Mouse (Mus musculus): ENCODE measurements at regions not wholly inside any gene's neighbourhood (a gene's known extent, or its start where the extent isn't known, plus 50 kb on each side); places are given as distances from the start of the nearest gene placed in this dataset.

GRCm38 (mm10) chr1:186501726-186502125, 204.1 kb downstream of the Tgfb2 start:
- DNase-seq, result no peak

- no peak for DNase-seq
Observed at GRCm38 (mm10) chr1:186497872-186498271, 207.9 kb downstream of the Tgfb2 start.

GRCm38 (mm10) chr1:186497333-186497732, 208.5 kb downstream of the Tgfb2 start:
- DNase-seq, result no peak

DNA sequence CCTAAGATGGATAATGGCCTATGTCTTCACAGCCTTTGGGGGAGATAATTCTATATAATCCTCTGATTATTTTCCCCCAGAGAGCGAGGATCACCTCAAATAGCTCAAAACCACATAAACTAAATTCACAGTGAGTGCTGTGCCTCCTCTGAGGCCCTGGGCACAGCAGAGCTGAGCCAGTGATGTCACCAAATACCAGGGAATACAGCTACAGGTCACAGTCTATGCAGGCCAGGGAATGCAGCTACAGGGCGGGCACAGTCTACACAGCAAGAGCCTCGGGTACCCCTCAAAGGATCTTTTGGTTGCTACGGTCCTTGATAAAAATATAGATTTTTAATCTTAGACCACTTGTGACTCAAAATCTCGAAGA, 211.4 kb downstream of the Tgfb2 start:
- DNase-seq, result no peak

DNA sequence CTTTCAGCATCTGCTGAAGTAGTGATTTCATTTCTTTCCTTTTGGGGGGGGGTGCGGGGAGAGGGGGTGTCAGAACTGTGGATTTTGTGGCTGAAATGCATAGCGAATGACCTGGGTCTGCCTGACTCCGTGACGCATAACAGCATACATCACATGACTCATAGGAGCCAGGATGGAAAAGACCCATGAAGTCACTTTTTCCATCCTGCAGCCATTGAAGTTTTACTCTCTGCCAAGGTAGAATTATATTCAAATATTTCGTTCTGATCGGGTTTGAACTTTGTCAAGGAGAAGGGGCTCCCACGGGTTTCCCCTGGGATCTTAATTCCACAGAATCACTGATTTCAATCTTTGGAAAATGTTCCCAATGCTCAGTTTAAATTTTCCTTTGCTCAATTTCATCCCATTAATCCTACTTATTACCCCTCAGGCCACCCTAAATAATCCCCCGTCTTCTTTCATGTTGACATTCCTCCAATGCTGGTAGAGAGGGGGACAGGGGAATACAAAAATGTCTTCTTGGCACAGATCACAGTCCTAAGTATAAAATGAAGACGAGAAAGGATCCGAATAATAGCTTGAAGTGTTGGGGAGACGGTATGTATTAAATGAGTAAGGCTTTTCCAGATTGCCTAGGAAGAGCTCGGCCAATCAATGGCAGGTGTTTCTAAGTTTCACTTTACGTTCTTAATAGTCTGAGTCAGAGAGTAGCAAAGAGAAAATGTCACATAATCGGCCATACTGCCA, 212.0 kb downstream of the Tgfb2 start:
- no peak for DNase-seq

- no peak for DNase-seq
Observed at GRCm38 (mm10) chr1:186482177-186482576, 223.6 kb downstream of the Tgfb2 start.

DNA sequence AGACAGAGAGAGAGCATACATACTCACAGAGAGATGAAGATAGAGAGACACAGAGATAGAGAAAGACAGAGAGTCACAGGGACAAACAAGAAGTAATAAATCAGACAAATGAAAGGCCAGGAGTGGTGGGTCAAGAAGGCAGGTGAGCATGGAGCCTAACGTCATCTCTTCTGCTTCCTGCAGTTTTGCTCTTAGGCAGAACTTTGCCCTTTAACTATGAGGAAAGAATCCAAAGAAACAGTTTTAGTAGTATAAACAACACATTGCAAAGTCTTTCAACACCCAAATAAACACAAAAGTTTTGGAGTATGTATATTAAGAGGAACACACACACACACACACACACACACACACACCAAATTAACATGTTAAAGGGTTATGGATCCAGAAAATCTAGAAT, 225.8 kb downstream of the Tgfb2 start:
- no peak for DNase-seq

GRCm38 (mm10) chr1:186478428-186479238, 227.2 kb downstream of the Tgfb2 start:
- no peak for DNase-seq

DNA sequence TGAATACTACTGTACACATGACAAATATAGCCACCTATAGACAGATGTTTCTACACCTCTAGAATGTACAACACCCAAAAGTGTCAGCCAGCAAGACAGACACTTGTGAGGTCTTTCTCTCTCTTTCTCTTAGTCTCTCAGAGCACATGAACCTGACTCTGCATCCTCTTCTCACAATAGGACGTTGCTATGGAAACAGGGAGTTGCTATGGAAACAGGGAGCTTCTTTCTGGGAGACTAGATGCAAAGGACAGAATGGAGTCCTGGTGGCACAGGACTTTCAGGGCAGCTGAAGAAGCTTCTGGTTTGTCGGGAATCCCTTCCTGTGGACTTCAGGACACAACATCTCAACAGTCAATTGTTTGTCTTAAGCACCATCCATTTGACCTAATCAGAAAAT, 230.9 kb downstream of the Tgfb2 start:
- no peak for DNase-seq

DNA sequence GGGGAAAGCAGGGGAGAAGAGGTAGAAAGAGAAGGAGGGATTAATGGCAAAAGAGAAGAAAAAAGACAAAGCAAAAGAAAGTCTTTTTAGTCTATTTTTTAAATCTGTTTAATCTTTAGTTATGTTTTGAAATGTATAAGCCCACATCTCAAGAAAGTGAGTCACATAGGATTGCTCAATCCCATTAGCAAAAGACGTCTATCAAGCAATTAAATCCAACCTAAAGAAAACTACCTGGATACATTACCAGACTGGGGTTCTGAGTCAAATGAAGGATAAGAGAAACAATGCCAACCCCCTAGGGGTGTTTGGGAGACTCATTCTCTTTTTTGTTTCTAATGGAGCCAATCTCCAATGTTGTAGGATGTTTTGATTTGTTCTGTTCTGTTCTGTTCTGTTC, 231.4 kb downstream of the Tgfb2 start:
- no peak for DNase-seq

DNA sequence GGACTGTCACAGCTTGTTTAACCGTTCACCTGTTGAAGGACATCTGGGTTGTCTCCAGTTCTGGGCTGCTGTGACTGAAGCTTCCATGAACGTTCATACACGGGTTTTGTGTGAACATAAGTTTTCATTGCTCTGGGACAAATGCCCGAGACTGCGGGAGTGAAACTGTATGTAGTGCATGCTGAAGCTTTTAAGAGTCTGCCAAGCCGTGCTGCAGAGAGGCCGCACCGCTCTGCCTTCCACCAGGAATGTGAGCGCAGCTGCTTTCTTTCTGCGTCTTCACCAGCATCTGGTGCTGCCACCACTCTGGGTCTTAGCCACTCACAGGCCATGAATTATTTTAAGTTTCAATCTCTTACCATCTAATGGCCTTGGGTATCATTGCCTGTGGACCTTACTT, 232.8 kb downstream of the Tgfb2 start:
- no peak for DNase-seq

DNA sequence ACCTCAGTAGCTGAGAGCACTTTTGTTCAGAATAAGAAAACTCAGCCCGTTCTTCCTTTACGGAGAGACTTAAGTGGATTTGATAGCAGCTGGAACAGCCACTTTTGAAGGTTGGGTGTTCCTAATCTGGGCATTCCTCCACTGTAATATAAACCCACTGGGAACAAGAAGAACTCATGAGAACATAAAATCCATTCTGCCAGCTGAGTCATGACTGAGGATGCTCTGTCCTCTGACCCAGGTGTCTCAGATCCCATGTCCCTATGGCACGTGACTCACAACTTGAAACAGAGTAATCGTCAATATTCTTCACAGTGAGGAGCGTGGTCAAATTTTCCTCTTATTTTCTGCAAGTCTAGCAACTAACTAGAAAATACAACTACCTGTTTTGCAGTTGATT, 240.3 kb downstream of the Tgfb2 start:
- no peak for DNase-seq

GRCm38 (mm10) chr1:186460742-186461141, 245.0 kb downstream of the Tgfb2 start:
- DNase-seq, result no peak

DNA sequence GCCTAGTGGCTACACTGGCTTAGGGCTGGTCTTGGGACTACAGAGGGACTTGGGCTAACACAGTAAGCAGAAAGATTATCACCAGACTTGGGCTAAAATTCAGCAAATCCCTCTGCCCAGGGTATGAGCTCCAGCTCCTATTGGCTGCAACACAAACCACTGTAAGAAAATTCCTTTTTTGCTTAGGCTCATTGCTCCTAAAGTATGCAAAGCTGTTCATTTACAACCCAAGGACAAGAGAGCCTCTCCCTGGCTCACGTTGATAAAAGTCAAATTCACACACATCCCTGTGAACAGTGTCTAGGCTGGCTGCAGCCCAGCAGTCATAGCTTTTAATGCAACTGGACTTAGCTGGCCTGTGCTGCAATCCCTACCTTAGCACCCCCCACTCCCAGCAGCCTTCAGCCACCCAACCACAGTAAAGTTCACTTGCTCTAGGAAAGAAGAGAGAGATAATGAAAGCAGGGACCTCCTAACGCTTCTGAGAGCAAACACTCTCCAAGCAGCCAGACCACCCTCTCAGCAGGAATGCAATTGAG, 247.6 kb downstream of the Tgfb2 start:
- no peak for DNase-seq

- no peak for DNase-seq
Observed at GRCm38 (mm10) chr1:186457098-186457497, 248.7 kb downstream of the Tgfb2 start.

DNA sequence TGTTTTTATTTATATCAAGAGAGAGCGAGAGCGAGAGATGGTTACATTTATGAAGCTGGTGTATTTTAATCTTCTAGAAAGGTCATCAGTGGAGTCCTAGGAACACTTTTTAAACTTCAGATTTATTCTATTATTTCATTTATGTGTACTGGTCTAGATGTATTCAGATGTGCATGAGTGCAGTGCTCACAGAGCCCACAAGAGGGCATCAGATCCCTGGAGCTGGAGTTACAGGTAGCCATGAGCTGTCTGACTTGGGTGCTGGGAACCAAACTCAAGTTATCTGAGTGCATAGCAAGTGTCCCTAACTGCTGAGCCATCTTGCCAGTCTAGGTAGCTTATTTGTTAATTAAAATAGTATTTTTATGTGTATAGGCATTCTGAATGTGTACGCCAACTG, 249.7 kb downstream of the Tgfb2 start:
- DNase-seq, result peak; percentile 13

DNA sequence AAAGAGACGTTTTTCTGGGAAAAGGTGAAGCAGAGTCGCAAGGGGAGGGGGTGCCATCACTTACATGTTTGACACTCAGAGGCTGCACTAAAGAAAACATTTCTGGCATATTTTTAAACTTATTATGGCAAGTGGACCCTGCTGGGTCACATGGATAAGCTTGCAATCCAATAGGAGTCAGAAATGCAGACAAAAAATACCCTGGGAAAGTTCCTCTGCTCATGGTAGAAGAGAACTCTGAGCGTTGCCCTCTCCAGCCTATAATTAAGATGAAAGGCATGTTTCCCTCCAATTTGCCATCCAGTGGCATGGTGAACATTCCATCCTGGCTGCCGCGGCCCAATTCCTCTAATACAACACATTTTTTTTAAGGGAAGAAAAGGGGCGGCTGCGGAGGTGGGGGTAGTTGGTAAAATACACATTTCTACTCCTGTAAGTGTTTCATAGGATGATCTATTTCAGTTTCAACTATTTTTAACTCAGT, 250.6 kb downstream of the Tgfb2 start:
- no peak for DNase-seq

GRCm38 (mm10) chr1:186454393-186455085, 251.2 kb downstream of the Tgfb2 start:
- no peak for DNase-seq

GRCm38 (mm10) chr1:186448841-186449650, 256.7 kb downstream of the Tgfb2 start:
- DNase-seq, result no peak

GRCm38 (mm10) chr1:186447521-186447920, 258.3 kb downstream of the Tgfb2 start:
- no peak for DNase-seq

DNA sequence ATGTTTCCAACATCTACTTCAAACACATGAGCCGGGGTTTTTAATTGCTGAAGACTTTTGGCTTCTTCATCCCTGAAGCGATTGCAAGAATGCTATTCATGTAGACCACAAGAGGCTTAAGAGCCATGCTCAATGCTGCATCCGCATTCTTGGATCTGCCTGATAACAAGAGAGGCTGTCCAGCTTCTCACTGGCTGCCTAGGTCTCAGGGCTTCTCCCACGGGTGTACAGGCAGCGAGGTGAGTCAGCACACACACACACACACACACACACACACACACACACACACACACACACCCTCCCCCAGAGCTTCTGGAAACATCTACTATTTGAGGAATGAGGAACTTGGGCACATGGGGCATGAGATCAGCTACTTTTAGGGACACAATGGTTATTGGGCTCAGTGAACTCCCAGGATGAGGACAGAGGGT, 261.1 kb downstream of the Tgfb2 start:
- no peak for DNase-seq

- no peak for DNase-seq
Observed at GRCm38 (mm10) chr1:186442160-186442559, 263.6 kb downstream of the Tgfb2 start.

Measured in thymus, postnatal 14 days (tissue).